Mouse (Mus musculus): Measurements from ENCODE around the gene Ppp1r14d.

DNA sequence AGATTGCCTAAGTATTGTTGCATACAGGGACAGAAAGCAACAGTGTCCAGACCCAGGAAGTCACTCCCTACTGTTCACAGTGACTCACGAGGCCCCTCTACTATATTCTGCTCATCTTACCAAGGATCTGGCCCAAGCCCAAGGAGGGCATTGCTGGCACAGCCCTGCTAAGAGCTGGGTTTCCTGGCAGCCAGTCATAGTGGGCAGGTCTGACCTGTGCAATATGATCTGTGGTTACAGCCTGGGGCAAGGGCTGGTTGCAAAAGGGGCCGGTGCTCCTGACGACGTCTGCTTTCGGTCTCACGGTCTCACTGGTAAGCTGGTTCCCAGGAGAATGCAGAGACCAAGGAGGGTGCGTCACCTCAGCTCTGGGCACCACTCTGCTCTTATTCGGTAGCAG lies 33.3 kb upstream of the Ppp1r14d start:
- TF ChIP-seq EP300 (IDR thresholded peaks at IDR 0.05; ENCODE audit: low read depth) (no peak), CTCF (IDR thresholded peaks at IDR 0.05; ENCODE audit: low read depth) (no peak)
